Mouse (Mus musculus) heart, adult 2 months (tissue): ENCODE results near the gene Jdp2.

Experiments
- CTCF ChIP-seq: fragments of 200-600 bp; IDR thresholded peaks from 2 replicates; pipeline ENCODE4 v1.8.1; 2022; ENCODE audit warnings: antibody characterized with exemption, mild to moderate bottlenecking, moderate library complexity
- EP300 ChIP-seq: fragments of 200-500 bp; IDR thresholded peaks from 2 replicates; pipeline ENCODE4 v1.6.1; 2011; ENCODE audit warnings: low read depth, low read length, control low read depth; ENCODE audit not compliant: insufficient read depth
- POLR2A ChIP-seq: fragments of 200-500 bp; IDR thresholded peaks from 2 replicates; pipeline ENCODE4 v1.6.1; 2011; ENCODE audit warnings: mild to moderate bottlenecking, low read depth, low read length, control low read depth; ENCODE audit not compliant: insufficient read depth

DNA sequence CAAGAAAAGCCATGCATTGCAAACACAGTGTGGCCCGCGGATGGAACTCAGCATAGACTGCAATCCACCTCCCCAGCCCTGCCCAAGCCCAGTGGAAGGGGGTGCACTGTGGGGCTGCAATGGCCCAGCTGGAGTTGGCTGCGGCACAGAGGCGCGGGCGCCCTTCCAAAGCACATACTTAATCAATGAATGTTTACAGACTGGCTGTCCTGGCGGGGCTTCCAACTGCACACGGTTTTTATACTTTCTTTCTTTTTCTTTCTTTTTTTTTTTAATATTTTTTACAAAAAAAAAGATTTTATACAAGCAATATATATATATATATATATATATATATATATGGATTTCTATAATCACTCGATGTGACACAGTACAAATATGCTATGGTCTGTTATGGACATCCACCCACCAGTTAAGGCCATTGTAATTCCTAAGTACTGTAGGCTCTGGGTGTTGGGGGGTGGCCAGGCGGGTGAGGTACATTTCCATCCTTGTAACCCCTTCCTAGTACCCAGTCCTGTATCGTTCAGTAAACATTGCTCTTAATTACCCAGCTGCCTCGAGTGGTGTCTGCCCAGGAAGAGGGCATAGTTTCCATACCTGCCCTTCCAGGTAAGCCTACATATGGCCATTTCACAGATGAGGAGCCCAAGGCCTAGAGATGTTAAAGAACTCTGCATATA is 40.6 kb downstream of the Jdp2 start:
- TF ChIP-seq EP300 (no peak), CTCF (no peak), POLR2A (no peak)
